Mouse (Mus musculus) embryonic facial prominence, embryonic 13.5 days (tissue): Measurements from ENCODE around the gene Zdhhc16. TPM values are rescaled to one million over a fixed set of nuclear protein-coding genes. Genes with fewer than 3 reads are reported as not detected.
A peak's percentile ranks its signal among the peaks of the same experiment; 100 is the strongest.

Experiments used
- ATAC-seq: fragments of 200-750 bp; cut with Nextera tagmentation; 2 replicates; pipeline ENCODE4 v1.8.0; 2017; ENCODE audit warnings: low read depth; ENCODE audit not compliant: insufficient number of reproducible peaks, insufficient read depth, low FRiP score, low TSS enrichment
- H3K27ac ChIP-seq: fragments of 300-500 bp; sonication (generic); 2 replicates; pipeline ENCODE4 v1.5.1; 2015; ENCODE audit warnings: moderate library complexity, mild to moderate bottlenecking, inconsistent platforms
- H3K27me3 ChIP-seq: fragments of 300-500 bp; sonication (generic); 2 replicates; pipeline ENCODE4 v1.6.1; 2015; ENCODE audit warnings: mild to moderate bottlenecking, inconsistent platforms
- H3K36me3 ChIP-seq: fragments of 300-500 bp; sonication (generic); 2 replicates; pipeline ENCODE4 v1.6.1; 2015; ENCODE audit warnings: mild to moderate bottlenecking, inconsistent platforms
- H3K4me1 ChIP-seq: fragments of 300-500 bp; sonication (generic); 2 replicates; pipeline ENCODE4 v1.6.1; 2015; ENCODE audit warnings: inconsistent platforms
- H3K4me2 ChIP-seq: fragments of 300-500 bp; sonication (generic); 2 replicates; pipeline ENCODE4 v1.6.1; 2015; ENCODE audit warnings: moderate library complexity, mild to moderate bottlenecking, inconsistent platforms
- H3K4me3 ChIP-seq: fragments of 300-500 bp; sonication (generic); 2 replicates; pipeline ENCODE4 v1.5.1; 2015; ENCODE audit warnings: mild to moderate bottlenecking, inconsistent platforms
- H3K9ac ChIP-seq: fragments of 300-500 bp; sonication (generic); 2 replicates; pipeline ENCODE4 v1.6.1; 2015; ENCODE audit warnings: mild to moderate bottlenecking, inconsistent platforms
- H3K9me3 ChIP-seq: fragments of 300-500 bp; sonication (generic); 2 replicates; pipeline ENCODE4 v1.6.1; 2016; ENCODE audit warnings: inconsistent platforms
- WGBS: fragments of 180-500 bp; shearing (Covaris S2); methylation state at CpG from one replicate; pipeline ENCODE4 v1.1.7; 2015; ENCODE audit warnings: mixed read lengths; 5-methylcytosine and 5-hydroxymethylcytosine counted together
- polyA plus RNA-seq: library from polyadenylated mRNA; unstranded; fragments of >200 nt; fragmentation: Nextera tagmentation; extraction: Ambion mirVana; gene quantifications from 2 replicates; pipeline ENCODE4 v1.2.1, GENCODE M21; 2015

Gene Zdhhc16
- polyA plus RNA-seq, 1 experiment from 2014 or later, result 97.3 TPM

DNA sequence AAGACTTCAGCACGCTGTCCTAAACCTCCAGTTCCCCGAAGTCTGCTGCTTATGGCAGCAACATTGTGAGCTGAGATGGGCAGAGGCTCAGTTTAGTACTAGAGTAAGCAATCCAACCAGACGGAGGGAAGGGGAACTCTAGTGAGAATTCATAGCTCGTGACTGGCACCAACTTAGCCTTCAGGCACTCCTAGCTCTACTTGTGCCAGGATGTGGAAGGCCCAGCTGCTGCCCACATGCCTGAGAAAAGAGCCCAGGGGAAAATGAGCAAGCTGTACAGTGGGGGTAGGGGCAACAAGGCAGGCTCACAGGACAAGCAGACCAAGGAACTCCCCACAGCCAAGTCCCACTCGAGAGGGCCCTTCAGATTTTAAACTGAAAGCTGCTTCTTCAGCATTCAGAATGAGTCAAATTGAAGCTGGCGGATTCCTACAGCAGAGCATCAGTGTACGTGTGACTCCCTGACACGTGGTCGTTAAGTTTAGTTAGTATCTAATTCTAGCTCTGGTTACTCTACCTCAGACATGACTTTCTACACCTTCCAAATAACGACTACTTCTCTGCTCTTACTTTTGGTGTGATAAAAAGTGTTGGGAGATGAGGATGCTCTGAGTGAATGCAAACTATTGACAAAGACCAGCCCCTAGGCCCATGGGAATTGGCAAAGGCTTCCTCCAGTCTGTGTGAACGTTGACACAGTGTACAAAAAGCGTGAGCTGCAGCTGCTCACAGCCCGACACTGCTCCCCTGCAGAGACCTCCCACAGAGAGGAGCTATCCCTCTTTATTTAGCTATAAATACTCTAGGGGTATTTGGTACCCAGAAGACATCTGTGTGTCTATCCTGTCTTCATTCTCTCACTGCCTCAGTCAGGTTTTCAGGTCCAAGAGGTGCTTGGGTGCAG lies 40.9 kb downstream of the Zdhhc16 start:
- no peak overlapping the region for H3K4me3 ChIP-seq
- H3K4me1 ChIP-seq, result peaks cover 41% of the 10 kb centered on the region
- WGBS, result 54% methylated on average over 13 of the region's 13 CpGs
- H3K27me3 ChIP-seq, result no peaks in the 10 kb centered on the region
- H3K9ac ChIP-seq, result no peak overlapping the region
- ATAC-seq, result no peak; the same call in 1 of the 2 replicates
- no peaks in the 10 kb centered on the region for H3K9me3 ChIP-seq
- H3K36me3 ChIP-seq, result peaks cover 5% of the 10 kb centered on the region
- H3K27ac ChIP-seq, result peak overlapping the region; percentile 63
- H3K4me2 ChIP-seq, result no peak overlapping the region

GRCm38 (mm10) chr19:41980422-41980818 lies 47.1 kb downstream of the Zdhhc16 start:
- Histone ChIP-seq H3K27ac (peak overlapping the region; percentile 89), H3K9me3 (no peaks in the 10 kb centered on the region), H3K4me2 (peak overlapping the region; percentile 79), H3K36me3 (no peaks in the 10 kb centered on the region), H3K4me3 (peak overlapping the region; percentile 88), H3K4me1 (peaks cover 42% of the 10 kb centered on the region), H3K27me3 (no peaks in the 10 kb centered on the region), H3K9ac (peak overlapping the region; percentile 89)
- ATAC-seq, result no peak
- under 1% methylated on average over 16 of the region's 16 CpGs for WGBS

GRCm38 (mm10) chr19:41980819-41981594 lies 47.7 kb downstream of the Zdhhc16 start, which contains the start of gene Mms19:
Gene Mms19, minus strand, starts transcription at chr19:41981157.
- no peaks in the 10 kb centered on the region for H3K27me3 ChIP-seq
- H3K4me3 ChIP-seq, result peak within 1 kb of the TSS; percentile 88
- ATAC-seq, result peak; percentile 96
- peaks cover 42% of the 10 kb centered on the region for H3K4me1 ChIP-seq
- peak within 1 kb of the TSS; percentile 89 for H3K27ac ChIP-seq
- H3K9me3 ChIP-seq, result no peaks in the 10 kb centered on the region
- no peaks in the 10 kb centered on the region for H3K36me3 ChIP-seq
- peak within 1 kb of the TSS; percentile 89 for H3K9ac ChIP-seq
- H3K4me2 ChIP-seq, result peak within 1 kb of the TSS; percentile 79
- under 1% methylated on average over 68 of the region's 68 CpGs for WGBS

GRCm38 (mm10) chr19:41981595-41981927 lies 48.3 kb downstream of the Zdhhc16 start, which contains the start of gene Ubtd1:
Gene Ubtd1, plus strand, starts transcription at chr19:41981763.
- H3K9ac ChIP-seq, result peak within 1 kb of the TSS; percentile 89
- ATAC-seq, result no peak; the same call in none of the 2 replicates
- peaks cover 40% of the 10 kb centered on the region for H3K4me1 ChIP-seq
- H3K9me3 ChIP-seq, result no peaks in the 10 kb centered on the region
- no peaks in the 10 kb centered on the region for H3K27me3 ChIP-seq
- WGBS, result under 1% methylated on average over 28 of the region's 33 CpGs
- H3K27ac ChIP-seq, result peak within 1 kb of the TSS; percentile 89
- peak within 1 kb of the TSS; percentile 88 for H3K4me3 ChIP-seq
- H3K36me3 ChIP-seq, result no peaks in the 10 kb centered on the region
- H3K4me2 ChIP-seq, result peak within 1 kb of the TSS; percentile 79

DNA sequence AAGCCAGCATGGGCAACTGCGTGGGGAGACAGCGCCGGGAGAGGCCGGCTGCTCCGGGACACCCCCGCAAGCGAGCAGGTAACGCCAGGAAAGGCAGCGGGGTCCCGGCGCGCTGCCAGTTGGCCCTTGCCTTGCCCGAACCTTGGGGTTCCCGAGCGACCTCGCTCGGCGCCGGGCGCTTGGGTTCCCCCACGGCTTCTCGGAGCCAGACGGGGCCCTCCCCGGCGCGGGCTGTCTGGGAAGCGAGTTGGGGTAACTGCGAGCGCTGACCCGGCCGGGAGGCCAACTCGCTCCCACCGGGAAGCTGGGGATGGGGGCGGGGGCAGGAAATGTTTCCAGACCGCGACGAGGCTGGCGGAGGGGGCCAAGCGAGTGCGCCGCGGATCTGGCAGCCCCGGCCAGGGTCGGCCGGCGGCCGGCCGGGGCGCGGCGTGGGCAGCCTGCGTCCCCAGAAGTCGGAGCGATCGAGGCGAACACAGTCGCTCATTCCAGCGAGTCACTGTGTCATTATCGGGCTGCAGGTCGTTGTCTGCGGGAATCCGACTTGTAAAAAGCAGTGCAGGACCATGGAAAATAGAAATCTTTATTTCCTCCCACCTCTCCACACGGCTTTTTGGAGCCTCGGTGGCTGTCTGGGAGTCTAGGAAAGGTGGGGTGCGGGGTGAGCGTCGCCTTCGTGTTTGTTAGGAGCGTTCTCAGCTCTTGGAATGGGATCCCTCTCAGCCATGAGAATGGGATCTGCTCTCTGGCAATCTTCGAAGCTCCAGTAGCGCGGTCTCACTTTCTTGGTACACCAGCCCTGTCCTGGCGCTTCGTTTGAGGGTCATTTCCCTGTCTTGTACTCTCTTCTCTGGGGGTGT lies 48.9 kb downstream of the Zdhhc16 start:
- H3K9ac ChIP-seq, result peak overlapping the region; percentile 89
- peak overlapping the region; percentile 88 for H3K4me3 ChIP-seq
- peak overlapping the region; percentile 89 for H3K27ac ChIP-seq
- no peaks in the 10 kb centered on the region for H3K9me3 ChIP-seq
- peaks cover 36% of the 10 kb centered on the region for H3K4me1 ChIP-seq
- H3K27me3 ChIP-seq, result no peaks in the 10 kb centered on the region
- H3K4me2 ChIP-seq, result peak overlapping the region; percentile 79
- no peaks in the 10 kb centered on the region for H3K36me3 ChIP-seq
- under 1% methylated on average over 74 of the region's 74 CpGs for WGBS
- peak; percentile 2; the same call in 1 of the 2 replicates for ATAC-seq

DNA sequence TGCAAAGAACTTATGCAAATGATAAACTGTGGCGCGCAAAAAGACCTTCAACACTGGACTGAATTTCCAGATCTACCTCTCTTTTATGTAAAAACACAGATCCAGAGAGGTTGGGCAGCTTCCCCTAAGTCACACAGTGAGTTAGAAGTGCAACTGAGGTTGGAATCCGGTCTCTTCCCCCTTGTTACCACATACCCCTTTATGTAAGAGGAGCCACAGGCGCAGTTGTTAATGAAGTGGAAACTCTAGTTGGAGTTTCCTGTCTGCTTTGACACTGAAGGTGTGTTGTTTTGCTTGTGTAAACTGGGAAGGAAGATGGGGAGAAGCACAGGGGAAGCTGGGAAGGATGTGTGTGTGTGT lies 49.5 kb downstream of the Zdhhc16 start:
- no peaks in the 10 kb centered on the region for H3K27me3 ChIP-seq
- peaks cover 33% of the 10 kb centered on the region for H3K4me1 ChIP-seq
- no peak for ATAC-seq
- peak overlapping the region; percentile 79 for H3K4me2 ChIP-seq
- no peaks in the 10 kb centered on the region for H3K9me3 ChIP-seq
- H3K4me3 ChIP-seq, result peak overlapping the region; percentile 88
- H3K9ac ChIP-seq, result peak overlapping the region; percentile 89
- peak overlapping the region; percentile 89 for H3K27ac ChIP-seq
- H3K36me3 ChIP-seq, result no peaks in the 10 kb centered on the region
- 1% methylated on average over 4 of the region's 4 CpGs for WGBS

- ATAC-seq, result no peak
- no peak overlapping the region for H3K4me2 ChIP-seq
- no peak overlapping the region for H3K27ac ChIP-seq
- peaks cover 25% of the 10 kb centered on the region for H3K4me1 ChIP-seq
- 92% methylated on average over 5 of the region's 5 CpGs for WGBS
- no peaks in the 10 kb centered on the region for H3K9me3 ChIP-seq
- no peak overlapping the region for H3K9ac ChIP-seq
- no peaks in the 10 kb centered on the region for H3K36me3 ChIP-seq
- H3K27me3 ChIP-seq, result no peaks in the 10 kb centered on the region
- H3K4me3 ChIP-seq, result no peak overlapping the region
Measured at GRCm38 (mm10) chr19:41985994-41986393, 52.7 kb downstream of the Zdhhc16 start.

- H3K27me3 ChIP-seq, result no peaks in the 10 kb centered on the region
- no peak overlapping the region for H3K4me3 ChIP-seq
- WGBS, result 81% methylated on average over 4 of the region's 4 CpGs
- peaks cover 25% of the 10 kb centered on the region for H3K4me1 ChIP-seq
- ATAC-seq, result no peak
- H3K27ac ChIP-seq, result no peak overlapping the region
- no peak overlapping the region for H3K9ac ChIP-seq
- no peaks in the 10 kb centered on the region for H3K9me3 ChIP-seq
- H3K36me3 ChIP-seq, result no peaks in the 10 kb centered on the region
- no peak overlapping the region for H3K4me2 ChIP-seq
Measured at GRCm38 (mm10) chr19:41987206-41987605, 53.9 kb downstream of the Zdhhc16 start.

GRCm38 (mm10) chr19:41989810-41990209 lies 56.5 kb downstream of the Zdhhc16 start:
- Histone ChIP-seq H3K4me2 (no peak overlapping the region), H3K9ac (no peak overlapping the region), H3K27ac (no peak overlapping the region), H3K27me3 (no peaks in the 10 kb centered on the region), H3K4me1 (peaks cover 20% of the 10 kb centered on the region), H3K36me3 (no peaks in the 10 kb centered on the region), H3K9me3 (no peaks in the 10 kb centered on the region), H3K4me3 (no peak overlapping the region)
- ATAC-seq, result no peak
- WGBS, result 76% methylated on average over 6 of the region's 6 CpGs

DNA sequence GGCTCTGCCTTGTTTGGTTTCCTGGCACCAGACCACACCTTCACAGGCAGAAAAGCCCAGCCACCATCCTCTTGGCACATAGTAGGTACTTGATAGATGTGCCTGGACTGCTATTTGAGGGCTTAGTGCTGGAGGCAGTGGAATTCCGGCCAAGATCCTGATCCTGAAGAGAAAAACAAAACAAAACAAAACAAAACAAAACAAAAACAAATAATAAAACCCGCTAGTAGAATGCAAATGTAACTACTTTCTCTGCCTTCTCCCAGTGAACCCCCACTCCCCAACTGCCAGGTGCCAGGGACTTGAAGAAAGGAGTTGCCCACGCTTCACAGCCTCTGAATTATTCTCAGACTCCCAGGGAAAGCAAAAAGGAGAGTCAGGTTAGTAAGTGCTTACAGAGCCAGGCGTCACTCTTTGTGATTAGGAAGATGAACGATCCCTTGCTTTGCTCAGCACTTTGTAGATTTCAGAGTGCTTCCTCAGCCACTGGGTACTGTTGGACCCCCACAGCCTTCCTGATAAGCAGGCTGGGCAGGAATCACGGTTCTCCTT lies 58.7 kb downstream of the Zdhhc16 start:
- WGBS, result 49% methylated on average over 6 of the region's 6 CpGs
- no peaks in the 10 kb centered on the region for H3K9me3 ChIP-seq

DNA sequence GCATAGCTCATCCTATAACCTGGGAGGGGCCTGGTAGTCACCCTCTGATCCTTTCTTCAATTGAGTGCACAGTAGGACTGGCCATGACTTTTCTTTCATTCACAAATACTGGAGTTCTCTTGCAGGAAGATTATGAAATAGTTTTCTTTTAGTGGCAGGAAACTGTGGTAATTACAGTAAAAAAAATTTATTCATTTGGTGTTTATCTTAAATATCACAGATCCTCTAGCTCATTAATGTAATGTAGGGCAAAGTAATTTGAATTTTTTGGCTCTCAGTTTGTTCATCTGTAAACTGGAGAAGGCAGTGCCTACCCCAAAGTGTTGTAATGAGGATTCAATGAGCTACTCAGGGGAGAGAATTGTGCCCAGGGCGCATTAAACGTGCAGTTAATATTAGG lies 59.7 kb downstream of the Zdhhc16 start:
- WGBS, result 90% methylated on average over 2 of the region's 2 CpGs
- Histone ChIP-seq H3K27ac (no peak overlapping the region), H3K9ac (no peak overlapping the region), H3K4me1 (peaks cover 40% of the 10 kb centered on the region), H3K27me3 (no peaks in the 10 kb centered on the region), H3K9me3 (no peaks in the 10 kb centered on the region), H3K36me3 (no peaks in the 10 kb centered on the region), H3K4me2 (no peak overlapping the region), H3K4me3 (no peak overlapping the region)
- no peak for ATAC-seq

More for the DNA sequence above, 58.7 kb downstream of the Zdhhc16 start:
- H3K9ac ChIP-seq, result no peak overlapping the region
- H3K27me3 ChIP-seq, result no peaks in the 10 kb centered on the region
- no peak overlapping the region for H3K4me2 ChIP-seq
- no peaks in the 10 kb centered on the region for H3K36me3 ChIP-seq
- H3K27ac ChIP-seq, result no peak overlapping the region
- peaks cover 36% of the 10 kb centered on the region for H3K4me1 ChIP-seq
- no peak for ATAC-seq
- H3K4me3 ChIP-seq, result no peak overlapping the region
